Mouse (Mus musculus) left cerebral cortex, adult 8-10 months (tissue): ENCODE data around the gene Rnf207. TPM values are rescaled to one million over a fixed set of nuclear protein-coding genes. Genes with fewer than 3 reads are reported as not detected.

ENCODE experiments used
- DNase-seq, 2 experiments: peaks; one replicate each; pipeline ENCODE4 v3.0.0; 2022; ENCODE audit warnings: low spot score in 2 of 2
- total RNA-seq, 4 experiments: library from RNA; stranded (reverse); gene quantifications; 2 replicates each; pipeline ENCODE4 v1.2.4; 2022

The Rnf207 gene
- total RNA-seq, 4 experiments from 2014 or later = 15.5 to 24.1 (median 19.5) TPM

- no peak for DNase-seq
These were observed 22.9 kb downstream of the Rnf207 start for GRCm38 (mm10) chr4:152295916-152296315.

- DNase-seq = no peak
These were observed 24.4 kb downstream of the Rnf207 start for GRCm38 (mm10) chr4:152294188-152294929.

GRCm38 (mm10) chr4:152292102-152292765 is 26.6 kb downstream of the Rnf207 start:
- no peak for DNase-seq

- no peak for DNase-seq
These were observed 27.2 kb downstream of the Rnf207 start, which contains the start of gene Hes3 for GRCm38 (mm10) chr4:152291562-152291961. Hes3 (minus strand) TSS chr4:152291662.

GRCm38 (mm10) chr4:152290991-152291390 is 27.8 kb downstream of the Rnf207 start:
- no peak for DNase-seq

GRCm38 (mm10) chr4:152290385-152290784 is 28.4 kb downstream of the Rnf207 start:
- DNase-seq = no peak

- DNase-seq = no peak
These were observed 30.3 kb downstream of the Rnf207 start for GRCm38 (mm10) chr4:152288398-152288945.

- DNase-seq = no peak
These were observed 31.3 kb downstream of the Rnf207 start for GRCm38 (mm10) chr4:152287317-152288120.

- DNase-seq = no peak
These were observed 31.9 kb downstream of the Rnf207 start for GRCm38 (mm10) chr4:152286887-152287286.

GRCm38 (mm10) chr4:152286183-152286582 is 32.6 kb downstream of the Rnf207 start:
- no peak for DNase-seq

GRCm38 (mm10) chr4:152285505-152285904 is 33.3 kb downstream of the Rnf207 start:
- no peak for DNase-seq

GRCm38 (mm10) chr4:152283186-152283950 is 35.4 kb downstream of the Rnf207 start:
- peak; percentile 64 to 79 for DNase-seq

GRCm38 (mm10) chr4:152282721-152283120 is 36.1 kb downstream of the Rnf207 start:
- no peak for DNase-seq

- no peak for DNase-seq
These were observed 37.2 kb downstream of the Rnf207 start for GRCm38 (mm10) chr4:152281601-152282000.

- DNase-seq = peak in 1 of 2 experiments; percentile 74
These were observed 39.8 kb downstream of the Rnf207 start for GRCm38 (mm10) chr4:152278986-152279385.

GRCm38 (mm10) chr4:152277916-152278315 is 40.9 kb downstream of the Rnf207 start:
- DNase-seq = no peak

GRCm38 (mm10) chr4:152276389-152277347 is 42.1 kb downstream of the Rnf207 start:
- no peak for DNase-seq

GRCm38 (mm10) chr4:152274681-152275131 is 44.1 kb downstream of the Rnf207 start:
- DNase-seq = no peak

GRCm38 (mm10) chr4:152273621-152274236 is 45.1 kb downstream of the Rnf207 start, which contains the start of gene Gpr153:
Gpr153 (plus strand) TSS chr4:152274232.
- DNase-seq = peak in 1 of 2 experiments; percentile 59
